ENCODE assay signal across 50 mouse cellular contexts in genomic region chr5:3700025-3700424, GRCm38 (mm10). TPM values are rescaled to one million over a fixed set of nuclear protein-coding genes. Genes with fewer than 3 reads are reported as not detected.
"Had no signal": no experiment of that assay in that cellular context is flagged by ENCODE, and none has a peak within 500 bp of the region (broad histone marks: within the 10 kb centered on the region; RNA-seq: fewer than 3 reads in every experiment).

No protein-coding gene starts in this region.

- H3K4me3 ChIP-seq: heart, adult 2 months; heart, embryonic 10.5 days; heart, embryonic 12.5 days; heart, embryonic 13.5 days; heart, embryonic 15.5 days; hindbrain, embryonic 10.5 days; hindbrain, embryonic 12.5 days; hindbrain, embryonic 13.5 days; hindbrain, embryonic 15.5 days; kidney, embryonic 15.5 days; layer of hippocampus, adult 2 months; left cerebral cortex, adult 2 months had no signal

- H3K4me2 ChIP-seq: heart, embryonic 11.5 days; heart, embryonic 12.5 days; heart, embryonic 13.5 days; heart, embryonic 15.5 days; hindbrain, embryonic 12.5 days; hindbrain, embryonic 13.5 days; hindbrain, embryonic 14.5 days; hindbrain, embryonic 15.5 days; kidney, embryonic 15.5 days had no signal

- H3K4me1 ChIP-seq: heart, embryonic 10.5 days; heart, embryonic 12.5 days; heart, embryonic 13.5 days; heart, embryonic 15.5 days; hindbrain, embryonic 10.5 days; hindbrain, embryonic 12.5 days; hindbrain, embryonic 13.5 days; hindbrain, embryonic 15.5 days; kidney, embryonic 15.5 days had no signal

- H3K9ac ChIP-seq: heart, embryonic 12.5 days; heart, embryonic 13.5 days; heart, embryonic 15.5 days; hindbrain, embryonic 12.5 days; hindbrain, embryonic 13.5 days; hindbrain, embryonic 14.5 days; hindbrain, embryonic 15.5 days; kidney, embryonic 15.5 days had no signal

- ATAC-seq: hindbrain, embryonic 16.5 days; hindbrain, postnatal 0 days; inflammation-experienced regulatory T-cells, adult 6 months had no signal

- DNase-seq: heart, adult 2 months; heart, postnatal 10 days; heart, postnatal 14 days; heart, postnatal 36 days; heart, postnatal 4 days; kidney, adult 11 months; kidney, adult 18-20 months; kidney, adult 2 months; kidney, adult 8-10 months; kidney, adult 9 months; kidney, postnatal 10 days; kidney, postnatal 14 days; kidney, postnatal 25 days; kidney, postnatal 36 days; kidney, postnatal 4 days; layer of hippocampus, adult 9-11 months; layer of hippocampus, postnatal 36 days had no signal

- H3K9me3 ChIP-seq: heart, embryonic 10.5 days; heart, embryonic 12.5 days; heart, embryonic 13.5 days; heart, embryonic 15.5 days; hindbrain, embryonic 10.5 days; hindbrain, embryonic 12.5 days; hindbrain, embryonic 13.5 days; hindbrain, embryonic 15.5 days; kidney, embryonic 15.5 days had no signal

- H3K27me3 ChIP-seq: heart, embryonic 12.5 days; heart, embryonic 13.5 days; heart, embryonic 15.5 days; hindbrain, embryonic 12.5 days; hindbrain, embryonic 13.5 days; hindbrain, embryonic 15.5 days; kidney, embryonic 15.5 days had no signal

- H3K27ac ChIP-seq: heart, adult 2 months; heart, embryonic 10.5 days; heart, embryonic 13.5 days; heart, embryonic 15.5 days; hindbrain, embryonic 10.5 days; hindbrain, embryonic 12.5 days; hindbrain, embryonic 13.5 days; hindbrain, embryonic 14.5 days; hindbrain, embryonic 15.5 days; hindbrain, postnatal 0 days; kidney, embryonic 15.5 days; kidney, postnatal 0 days; layer of hippocampus, adult 2 months; left cerebral cortex, adult 2 months had no signal

RNA-seq across cellular contexts. Expression of gene Tmbim7, which starts 49.0 kb away (rescaled TPM):
- total RNA-seq: heart, adult 2 months; heart, postnatal 10 days; heart, postnatal 14 days; heart, postnatal 25 days; heart, postnatal 36 days; heart, postnatal 4 days; hematopoietic stem cell, adult 5-6 weeks; hindbrain, postnatal 0 days; layer of hippocampus, adult 18-20 months; layer of hippocampus, adult 2 months; layer of hippocampus, adult 8-10 months; layer of hippocampus, postnatal 10 days; layer of hippocampus, postnatal 14 days; layer of hippocampus, postnatal 25 days; layer of hippocampus, postnatal 36 days; left cerebral cortex, adult 18-20 months; left cerebral cortex, adult 2 months had no signal
- polyA plus RNA-seq: heart, embryonic 10.5 days; heart, embryonic 11.5 days; heart, embryonic 12.5 days; heart, embryonic 13.5 days; heart, embryonic 14.5 days; heart, embryonic 15.5 days; heart, embryonic 16.5 days; heart, postnatal 0 days; hindbrain, embryonic 10.5 days; hindbrain, embryonic 11.5 days; hindbrain, embryonic 12.5 days; hindbrain, embryonic 13.5 days; hindbrain, embryonic 14.5 days; hindbrain, embryonic 15.5 days; hindbrain, embryonic 16.5 days; hindbrain, postnatal 0 days; inflammation-experienced regulatory T-cells, adult 6 months; intestine, embryonic 14.5 days; kidney, adult 2 months; kidney, embryonic 14.5 days; kidney, embryonic 15.5 days; kidney, embryonic 16.5 days; kidney, postnatal 0 days; large intestine, adult 2 months had no signal
